21 mouse cellular contexts compared by ENCODE assay signal in genomic region chr19:26580061-26580460, GRCm38 (mm10). TPM values are rescaled to one million over a fixed set of nuclear protein-coding genes. Genes with fewer than 3 reads are reported as not detected.
DNase-seq lines count a peak whose midpoint lies in the region; ATAC-seq and TF ChIP-seq lines count a peak whose summit lies in the region.
"Had no signal": no experiment of that assay in that cellular context is flagged by ENCODE, and none has a peak within 500 bp of the region (broad histone marks: within the 10 kb centered on the region; RNA-seq: fewer than 3 reads in every experiment).

No protein-coding gene starts in this region.

- peak; percentile 91 for DNase-seq in kidney, adult 2 months
- DNase-seq in gonadal fat pad, adult 2 months (ENCODE audit: low read depth), result peak; percentile 41
- DNase-seq in kidney, postnatal 10 days, result peak; percentile 18
- DNase-seq in yolk sac, embryonic 10.5 days (ENCODE audit: low spot score), result peak; percentile 73
- DNase-seq in adipocyte (ENCODE audit: low spot score), result no peak
- no peak for DNase-seq in liver, embryonic 11.5 days (ENCODE audit: low spot score)
- DNase-seq: cerebellum, adult 11 months; cerebellum, adult 8-10 months; cerebellum, postnatal 14 days; embryo, embryonic 11 days; gastrocnemius, postnatal 36 days; heart, adult 2 months; heart, postnatal 14 days had no signal

- H3K36me3 ChIP-seq in kidney, adult 2 months (ENCODE audit: control insufficient read depth, insufficient read depth, low read length), result no peaks in the 10 kb centered on the region
- no peaks in the 10 kb centered on the region for H3K36me3 ChIP-seq in kidney, embryonic 14.5 days (ENCODE audit: control insufficient read depth, insufficient read depth, low read length)
- H3K36me3 ChIP-seq in liver, embryonic 11.5 days (ENCODE audit: control insufficient read depth, insufficient read depth, low read length), result no peaks in the 10 kb centered on the region
- H3K36me3 ChIP-seq: embryonic facial prominence, embryonic 15.5 days; forebrain, embryonic 15.5 days; heart, embryonic 15.5 days; hindbrain, embryonic 10.5 days had no signal

- no peak for ATAC-seq in kidney, embryonic 14.5 days (ENCODE audit: low FRiP score, low TSS enrichment)
- ATAC-seq in liver, embryonic 11.5 days (replicated peaks; ENCODE audit: low FRiP score), result no peak
- ATAC-seq: forebrain, embryonic 15.5 days had no signal

- H3K27me3 ChIP-seq in kidney, adult 2 months (replicated peaks; ENCODE audit: control insufficient read depth, insufficient read depth, low read length), result no peaks in the 10 kb centered on the region
- H3K27me3 ChIP-seq in kidney, embryonic 14.5 days (ENCODE audit: control insufficient read depth, insufficient read depth, low read length), result no peaks in the 10 kb centered on the region
- no peaks in the 10 kb centered on the region for H3K27me3 ChIP-seq in liver, embryonic 11.5 days (replicated peaks; ENCODE audit: control insufficient read depth, insufficient read depth, low read length)
- H3K27me3 ChIP-seq: embryonic facial prominence, embryonic 15.5 days; forebrain, embryonic 15.5 days; heart, embryonic 15.5 days had no signal

- no peak overlapping the region for H3K4me2 ChIP-seq in kidney, embryonic 14.5 days (replicated peaks; ENCODE audit: low read depth, low read length)
- no peak overlapping the region for H3K4me2 ChIP-seq in liver, embryonic 11.5 days
- H3K4me2 ChIP-seq: embryonic facial prominence, embryonic 15.5 days; forebrain, embryonic 15.5 days; heart, embryonic 11.5 days; heart, embryonic 15.5 days; hindbrain, embryonic 14.5 days had no signal

- 72% methylated on average over 1 of the region's 1 CpGs for WGBS in kidney, adult 2 months
- WGBS in kidney, embryonic 14.5 days, result 84% methylated on average over 1 of the region's 1 CpGs
- WGBS in liver, embryonic 11.5 days, result 63% methylated on average over 1 of the region's 1 CpGs

- TF ChIP-seq CTCF in kidney, adult 2 months (conservative IDR thresholded peaks at IDR 0.05; ENCODE audit: insufficient read depth, insufficient read length, low read depth, low read length), result no peak

- no peaks in the 10 kb centered on the region for H3K9me3 ChIP-seq in kidney, embryonic 14.5 days (ENCODE audit: control insufficient read depth, low read length)
- H3K9me3 ChIP-seq in liver, embryonic 11.5 days (ENCODE audit: control insufficient read depth, low read length), result no peaks in the 10 kb centered on the region
- H3K9me3 ChIP-seq: embryonic facial prominence, embryonic 15.5 days; forebrain, embryonic 15.5 days; heart, embryonic 15.5 days; hindbrain, embryonic 10.5 days had no signal

- peak overlapping the region; percentile 56 for H3K27ac ChIP-seq in kidney, adult 2 months (ENCODE audit: insufficient read depth, low read depth, low read length)
- no peak overlapping the region for H3K27ac ChIP-seq in kidney, embryonic 14.5 days (ENCODE audit: low read depth, low read length)
- no peak overlapping the region for H3K27ac ChIP-seq in liver, embryonic 11.5 days (ENCODE audit: low read depth, low read length)
- H3K27ac ChIP-seq: embryonic facial prominence, embryonic 15.5 days; forebrain, embryonic 15.5 days; heart, adult 2 months; heart, embryonic 15.5 days; hindbrain, embryonic 10.5 days; hindbrain, embryonic 14.5 days had no signal

- H3K9ac ChIP-seq in kidney, embryonic 14.5 days (ENCODE audit: low read depth, low read length), result no peak overlapping the region
- no peak overlapping the region for H3K9ac ChIP-seq in liver, embryonic 11.5 days (ENCODE audit: low read depth, low read length)
- H3K9ac ChIP-seq: embryonic facial prominence, embryonic 15.5 days; forebrain, embryonic 15.5 days; heart, embryonic 15.5 days; hindbrain, embryonic 14.5 days had no signal

- no peak for TF ChIP-seq POLR2A in kidney, adult 2 months (IDR thresholded peaks at IDR 0.05; ENCODE audit: low read depth, low read length)

- peaks cover 14% of the 10 kb centered on the region for H3K4me1 ChIP-seq in kidney, adult 2 months (ENCODE audit: control insufficient read depth, insufficient read depth, low read length)
- H3K4me1 ChIP-seq in kidney, embryonic 14.5 days (ENCODE audit: control insufficient read depth, insufficient read depth, low read length), result no peaks in the 10 kb centered on the region
- H3K4me1 ChIP-seq in liver, embryonic 11.5 days (replicated peaks; ENCODE audit: control insufficient read depth, insufficient read depth, low read length), result no peaks in the 10 kb centered on the region
- H3K4me1 ChIP-seq: embryonic facial prominence, embryonic 15.5 days; forebrain, embryonic 15.5 days; heart, embryonic 15.5 days had no signal

- H3K4me3 ChIP-seq in kidney, adult 2 months (ENCODE audit: insufficient read depth, low read depth, low read length), result no peak overlapping the region
- no peak overlapping the region for H3K4me3 ChIP-seq in kidney, embryonic 14.5 days (ENCODE audit: low read length)
- H3K4me3 ChIP-seq in liver, embryonic 11.5 days (ENCODE audit: low read depth, low read length), result no peak overlapping the region
- H3K4me3 ChIP-seq: embryonic facial prominence, embryonic 15.5 days; erythroblast, embryonic 14.5 days; forebrain, embryonic 15.5 days; heart, adult 2 months; heart, embryonic 15.5 days; hindbrain, embryonic 10.5 days had no signal

RNA-seq across cellular contexts. Expression of gene Smarca2, which starts 24.8 kb away (rescaled TPM):
- polyA plus RNA-seq in kidney, adult 2 months (2012; rRNA removed), result 34.3 and 45.6 TPM in 2 replicates
- polyA plus RNA-seq in kidney, embryonic 14.5 days (2014; fragmentation: Nextera tagmentation; extraction: Ambion mirVana), result 44.1 and 46.9 TPM in 2 replicates
- 37.1 and 40.2 TPM in 2 replicates for polyA plus RNA-seq in gonadal fat pad, adult 2 months (2012; rRNA removed)
- 16.1 and 16.3 TPM in 2 replicates for polyA plus RNA-seq in liver, embryonic 11.5 days (2014; fragmentation: Nextera tagmentation; extraction: Ambion mirVana)

Comparison
In these comparisons a context has a peak if more than half of its experiments do, and no peak if none do; other contexts are left out.
1. DNase-seq: peak in kidney, adult 2 months (single experiment), gonadal fat pad, adult 2 months (single experiment), kidney, postnatal 10 days (single experiment) and yolk sac, embryonic 10.5 days (single experiment); none in adipocyte (single experiment) and liver, embryonic 11.5 days (single experiment).